Mouse (Mus musculus) testis, adult 2 months (tissue): ENCODE results near the gene Rab7.

Experiments used
- CTCF ChIP-seq: fragments of 200-500 bp; IDR thresholded peaks from 2 replicates; pipeline ENCODE4 v1.5.1; 2012; ENCODE audit warnings: low read depth, mild to moderate bottlenecking, inconsistent platforms, low read length, moderate library complexity; ENCODE audit not compliant: control insufficient read depth, insufficient read depth, insufficient replicate concordance
- POLR2A ChIP-seq: fragments of 200-500 bp; IDR thresholded peaks from 2 replicates; pipeline ENCODE4 v1.6.1; 2012; ENCODE audit warnings: low read depth, mild to moderate bottlenecking, inconsistent platforms, low read length, moderate library complexity; ENCODE audit not compliant: control insufficient read depth

GRCm38 (mm10) chr6:88012601-88013000, 32.5 kb downstream of the Rab7 start:
- TF ChIP-seq CTCF: no peak
- TF ChIP-seq POLR2A: no peak
